Mouse (Mus musculus) liver, embryonic 14.5 days (tissue): ENCODE measurements at regions not wholly inside any gene's neighbourhood (a gene's known extent, or its start where the extent isn't known, plus 50 kb on each side); places are given as distances from the start of the nearest gene placed in this dataset.

Source experiments
- CTCF ChIP-seq: IDR thresholded peaks from 2 replicates; pipeline ENCODE4 v1.5.1; 2016; ENCODE audit warnings: antibody characterized with exemption, low read depth, control low read depth
- EP300 ChIP-seq: IDR thresholded peaks from 2 replicates; pipeline ENCODE4 v1.6.1; 2016; ENCODE audit warnings: antibody characterized with exemption, low read depth

DNA sequence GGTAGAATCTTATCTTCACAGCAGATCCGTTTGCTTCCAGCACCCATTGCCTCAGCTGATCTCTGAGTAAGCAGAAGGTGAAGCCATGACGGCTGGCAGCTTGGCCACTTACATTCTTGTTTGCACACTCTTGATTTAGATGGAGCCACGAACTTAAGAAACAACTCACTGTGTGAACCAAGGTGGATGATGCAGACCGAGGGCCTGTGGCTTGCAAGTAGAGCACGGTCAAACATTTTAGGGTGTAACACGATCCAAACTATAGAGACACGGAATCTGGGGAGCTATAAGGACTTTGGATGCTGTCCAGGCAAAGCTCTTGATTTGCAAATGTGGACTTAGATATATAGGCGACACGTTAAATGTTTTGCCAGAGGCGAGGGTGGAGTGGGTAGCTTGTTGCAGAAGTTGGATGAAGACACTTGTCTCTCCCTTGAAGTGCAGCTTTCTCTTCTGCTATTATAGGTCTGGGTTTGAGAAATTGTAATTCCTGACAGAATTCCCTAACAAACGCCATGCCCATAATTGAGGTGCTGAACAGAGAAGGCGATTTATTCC is 133.5 kb upstream of the Arhgap5 start:
- TF ChIP-seq CTCF: no peak
- TF ChIP-seq EP300: no peak
